Comparison of ENCODE assay signal across 1 mouse cellular context in the genomic region with DNA sequence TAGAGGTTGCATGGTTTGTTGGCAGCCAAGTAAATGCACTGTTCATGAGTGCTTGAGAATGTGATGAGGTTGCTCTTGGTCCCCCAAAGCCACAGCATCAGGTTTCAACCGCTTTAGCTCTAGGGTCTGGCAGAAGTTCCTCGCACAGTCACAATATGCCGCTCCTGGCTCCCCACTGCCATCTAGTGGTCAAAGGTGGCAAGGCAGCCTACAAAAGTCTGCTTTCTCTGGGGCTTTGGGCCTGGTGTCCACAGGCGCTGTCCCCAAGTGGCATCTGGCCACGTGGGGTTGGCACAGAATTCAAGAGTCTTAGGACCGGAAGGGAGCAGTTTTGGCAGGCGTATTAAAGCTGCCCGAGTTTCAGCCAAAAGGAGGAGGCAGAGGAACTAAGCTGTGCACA.
A peak's percentile ranks its signal among the peaks of the same experiment; 100 is the strongest.
TF ChIP-seq lines count a peak whose summit lies in the region.

No protein-coding gene starts in this region.

TF ChIP-seq in CH12.LX, 34 proteins besides CTCF, POLR2A, EP300 and RAD21 (continued from another document):
- peak; percentile 98 for TF ChIP-seq SMC3 (IDR thresholded peaks at IDR 0.05; ENCODE audit: low read depth, low read length)
- no peak for TF ChIP-seq UBTF (IDR thresholded peaks at IDR 0.05; ENCODE audit: low read depth, low read length)
- no peak for TF ChIP-seq NRF1 (IDR thresholded peaks at IDR 0.05; ENCODE audit: low read depth, low read length)
- TF ChIP-seq ZNF384 (IDR thresholded peaks at IDR 0.05; ENCODE audit: low read depth, low read length): no peak
